In the genomic region with DNA sequence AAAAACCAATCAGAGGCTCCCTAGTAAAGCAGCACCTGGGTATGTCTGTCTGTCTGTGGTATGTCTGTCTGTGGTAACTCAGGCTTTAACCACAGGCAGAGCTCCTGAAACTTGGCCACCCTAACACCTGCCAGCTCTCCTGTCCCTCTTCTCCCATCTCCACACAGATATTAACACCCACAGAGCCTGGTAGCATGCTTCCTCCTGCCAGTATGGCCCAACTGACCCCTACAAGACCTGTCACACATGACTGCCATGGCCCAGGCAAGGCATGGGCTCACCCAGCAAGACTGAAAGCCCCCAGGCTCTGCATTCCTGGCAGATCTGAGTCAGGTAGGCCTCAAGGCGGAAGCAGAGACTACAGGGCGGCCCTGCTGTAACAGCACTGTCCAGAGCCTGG, we compare ENCODE assay signal across 8 mouse cellular contexts. TPM values are rescaled to one million over a fixed set of nuclear protein-coding genes. Genes with fewer than 3 reads are reported as not detected.
DNase-seq lines count a peak whose midpoint lies in the region; ATAC-seq lines count a peak whose summit lies in the region.

No protein-coding gene starts in this region.

- 37% methylated on average over 2 of the region's 2 CpGs for WGBS in lung, embryonic 16.5 days
- WGBS in forebrain, embryonic 12.5 days: 75% methylated on average over 2 of the region's 2 CpGs
- WGBS in limb, embryonic 12.5 days: 60% methylated on average over 2 of the region's 2 CpGs
- WGBS in neural tube, embryonic 15.5 days: 74% methylated on average over 2 of the region's 2 CpGs

- H3K9ac ChIP-seq in lung, embryonic 16.5 days (ENCODE audit: low read length): peak overlapping the region; percentile 92
- H3K9ac ChIP-seq in forebrain, embryonic 12.5 days: peak overlapping the region; percentile 99
- H3K9ac ChIP-seq in limb, embryonic 12.5 days (replicated peaks): peak overlapping the region; percentile 99
- H3K9ac ChIP-seq in neural tube, embryonic 15.5 days (replicated peaks): peak overlapping the region; percentile 100

- no peaks in the 10 kb centered on the region for H3K9me3 ChIP-seq in lung, embryonic 16.5 days (ENCODE audit: control insufficient read depth, low read length)
- no peaks in the 10 kb centered on the region for H3K9me3 ChIP-seq in forebrain, embryonic 12.5 days
- no peaks in the 10 kb centered on the region for H3K9me3 ChIP-seq in limb, embryonic 12.5 days
- no peaks in the 10 kb centered on the region for H3K9me3 ChIP-seq in neural tube, embryonic 15.5 days (replicated peaks)

- H3K36me3 ChIP-seq in lung, embryonic 16.5 days (ENCODE audit: control insufficient read depth, insufficient read depth, low read length): peaks cover 35% of the 10 kb centered on the region
- H3K36me3 ChIP-seq in forebrain, embryonic 12.5 days (replicated peaks): peaks cover 49% of the 10 kb centered on the region
- peaks cover 53% of the 10 kb centered on the region for H3K36me3 ChIP-seq in limb, embryonic 12.5 days
- peaks cover 40% of the 10 kb centered on the region for H3K36me3 ChIP-seq in neural tube, embryonic 15.5 days

- DNase-seq in lung, postnatal 25 days (ENCODE audit: low spot score): no peak
- DNase-seq in layer of hippocampus, adult 18-20 months (ENCODE audit: low spot score in 2 of 2): no peak
- DNase-seq in right cerebral cortex, postnatal 14 days: no peak

- peak overlapping the region; percentile 88 for H3K4me2 ChIP-seq in lung, embryonic 16.5 days (ENCODE audit: low read depth, low read length)
- peak overlapping the region; percentile 84 for H3K4me2 ChIP-seq in forebrain, embryonic 12.5 days
- H3K4me2 ChIP-seq in limb, embryonic 12.5 days: peak overlapping the region; percentile 90
- H3K4me2 ChIP-seq in neural tube, embryonic 15.5 days: peak overlapping the region; percentile 80

- peak overlapping the region; percentile 99 for H3K27ac ChIP-seq in lung, embryonic 16.5 days (ENCODE audit: low read length)
- H3K27ac ChIP-seq in forebrain, embryonic 12.5 days: peak overlapping the region; percentile 99
- H3K27ac ChIP-seq in limb, embryonic 12.5 days: peak overlapping the region; percentile 100
- peak overlapping the region; percentile 98 for H3K27ac ChIP-seq in neural tube, embryonic 15.5 days (replicated peaks)

- H3K4me3 ChIP-seq in lung, embryonic 16.5 days (ENCODE audit: low read length): peak overlapping the region; percentile 88
- peak overlapping the region; percentile 99 for H3K4me3 ChIP-seq in forebrain, embryonic 12.5 days (replicated peaks)
- H3K4me3 ChIP-seq in limb, embryonic 12.5 days (replicated peaks): peak overlapping the region; percentile 100
- peak overlapping the region; percentile 99 for H3K4me3 ChIP-seq in neural tube, embryonic 15.5 days (replicated peaks)

- H3K4me1 ChIP-seq in lung, embryonic 16.5 days (replicated peaks; ENCODE audit: control insufficient read depth, insufficient read depth, low read length): peaks cover 46% of the 10 kb centered on the region
- H3K4me1 ChIP-seq in forebrain, embryonic 12.5 days: peaks cover 38% of the 10 kb centered on the region
- H3K4me1 ChIP-seq in limb, embryonic 12.5 days (replicated peaks): peaks cover 59% of the 10 kb centered on the region
- H3K4me1 ChIP-seq in neural tube, embryonic 15.5 days: peaks cover 67% of the 10 kb centered on the region

- H3K27me3 ChIP-seq in lung, embryonic 16.5 days (ENCODE audit: control insufficient read depth, insufficient read depth, low read depth, low read length): no peaks in the 10 kb centered on the region
- peaks cover 5% of the 10 kb centered on the region; the same call in 1 of the 2 replicates for H3K27me3 ChIP-seq in forebrain, embryonic 12.5 days
- H3K27me3 ChIP-seq in limb, embryonic 12.5 days: no peaks in the 10 kb centered on the region
- no peaks in the 10 kb centered on the region for H3K27me3 ChIP-seq in neural tube, embryonic 15.5 days (replicated peaks)

- no peak for ATAC-seq in lung, embryonic 16.5 days (ENCODE audit: low read depth)
- no peak for ATAC-seq in forebrain, embryonic 12.5 days (ENCODE audit: low FRiP score)
- no peak for ATAC-seq in limb, embryonic 12.5 days (ENCODE audit: insufficient number of reproducible peaks, insufficient read depth, low FRiP score, low TSS enrichment, low read depth)
- no peak for ATAC-seq in neural tube, embryonic 15.5 days (ENCODE audit: low FRiP score)
- ATAC-seq in erythroid progenitor cell, adult 5-6 weeks (replicated peaks; ENCODE audit: low FRiP score, poor library complexity, severe bottlenecking): no peak

RNA-seq across cellular contexts. Expression of a gene that starts 2.3 kb away (rescaled TPM):
- 84.2 and 96.3 TPM in 2 replicates for polyA plus RNA-seq in lung, embryonic 16.5 days (2015; fragmentation: Nextera tagmentation; extraction: Ambion mirVana)
- 121 and 127 TPM in 2 replicates for polyA plus RNA-seq in forebrain, embryonic 12.5 days (2016; fragmentation: Nextera tagmentation; extraction: Ambion mirVana)
- polyA plus RNA-seq in limb, embryonic 12.5 days (2016; fragmentation: Nextera tagmentation; extraction: Ambion mirVana): 115 and 128 TPM in 2 replicates
- 82.1 and 85.4 TPM in 2 replicates for polyA plus RNA-seq in neural tube, embryonic 15.5 days (2015; fragmentation: Nextera tagmentation; extraction: Ambion mirVana)
- 11.3 and 35.3 TPM in 2 replicates for total RNA-seq in erythroid progenitor cell, adult 5-6 weeks (2015; ENCODE audit: low replicate concordance)
- total RNA-seq in erythroid progenitor cell, adult 5-6 weeks (2017; ENCODE audit: low replicate concordance): 14.6 and 16.1 TPM in 2 replicates
- 1 to 10 TPM; 8.3 to 9.8 TPM for total RNA-seq in layer of hippocampus, adult 18-20 months (2021)

RNA-seq across cellular contexts. Expression of a gene that starts 13.4 kb away (rescaled TPM):
- polyA plus RNA-seq in lung, embryonic 16.5 days (2015; fragmentation: Nextera tagmentation; extraction: Ambion mirVana): 20.6 and 22.3 TPM in 2 replicates
- 8.8 and 9.4 TPM in 2 replicates for polyA plus RNA-seq in forebrain, embryonic 12.5 days (2016; fragmentation: Nextera tagmentation; extraction: Ambion mirVana)
- 18.3 and 20.4 TPM in 2 replicates for polyA plus RNA-seq in limb, embryonic 12.5 days (2016; fragmentation: Nextera tagmentation; extraction: Ambion mirVana)
- polyA plus RNA-seq in neural tube, embryonic 15.5 days (2015; fragmentation: Nextera tagmentation; extraction: Ambion mirVana): 7.0 and 9.7 TPM in 2 replicates
- total RNA-seq in erythroid progenitor cell, adult 5-6 weeks (2015; ENCODE audit: low replicate concordance): 43.2 and 79.6 TPM in 2 replicates
- 35.9 and 76.8 TPM in 2 replicates for total RNA-seq in erythroid progenitor cell, adult 5-6 weeks (2017; ENCODE audit: low replicate concordance)
- 1 to 10 TPM; 2.6 to 4.1 TPM for total RNA-seq in layer of hippocampus, adult 18-20 months (2021)

RNA-seq across cellular contexts. Expression of a gene that starts 13.5 kb away (rescaled TPM):
- 24.4 and 25.9 TPM in 2 replicates for polyA plus RNA-seq in lung, embryonic 16.5 days (2015; fragmentation: Nextera tagmentation; extraction: Ambion mirVana)
- 5.5 and 6.9 TPM in 2 replicates for polyA plus RNA-seq in forebrain, embryonic 12.5 days (2016; fragmentation: Nextera tagmentation; extraction: Ambion mirVana)
- polyA plus RNA-seq in limb, embryonic 12.5 days (2016; fragmentation: Nextera tagmentation; extraction: Ambion mirVana): 11.6 and 11.9 TPM in 2 replicates
- 19.3 and 20.0 TPM in 2 replicates for polyA plus RNA-seq in neural tube, embryonic 15.5 days (2015; fragmentation: Nextera tagmentation; extraction: Ambion mirVana)
- total RNA-seq in erythroid progenitor cell, adult 5-6 weeks (2015; ENCODE audit: low replicate concordance): 174 and 194 TPM in 2 replicates
- 107 and 197 TPM in 2 replicates for total RNA-seq in erythroid progenitor cell, adult 5-6 weeks (2017; ENCODE audit: low replicate concordance)
- 10 to 100 TPM; 16.8 to 17.5 TPM for total RNA-seq in layer of hippocampus, adult 18-20 months (2021)

RNA-seq across cellular contexts. Expression of a gene that starts 20.3 kb away (rescaled TPM):
- polyA plus RNA-seq in lung, embryonic 16.5 days (2015; fragmentation: Nextera tagmentation; extraction: Ambion mirVana): 1,346 and 1,426 TPM in 2 replicates
- 931 and 997 TPM in 2 replicates for polyA plus RNA-seq in forebrain, embryonic 12.5 days (2016; fragmentation: Nextera tagmentation; extraction: Ambion mirVana)
- polyA plus RNA-seq in limb, embryonic 12.5 days (2016; fragmentation: Nextera tagmentation; extraction: Ambion mirVana): 1,381 and 1,432 TPM in 2 replicates
- polyA plus RNA-seq in neural tube, embryonic 15.5 days (2015; fragmentation: Nextera tagmentation; extraction: Ambion mirVana): 774 and 869 TPM in 2 replicates
- 1,034 and 1,190 TPM in 2 replicates for total RNA-seq in erythroid progenitor cell, adult 5-6 weeks (2015; ENCODE audit: low replicate concordance)
- 811 and 1,012 TPM in 2 replicates for total RNA-seq in erythroid progenitor cell, adult 5-6 weeks (2017; ENCODE audit: low replicate concordance)
- total RNA-seq in layer of hippocampus, adult 18-20 months (2021): 100 to 1,000 TPM; 770 to 803 TPM

RNA-seq across cellular contexts. Expression of a gene that starts 25.2 kb away (rescaled TPM):
- polyA plus RNA-seq in lung, embryonic 16.5 days (2015; fragmentation: Nextera tagmentation; extraction: Ambion mirVana): 117 and 129 TPM in 2 replicates
- polyA plus RNA-seq in forebrain, embryonic 12.5 days (2016; fragmentation: Nextera tagmentation; extraction: Ambion mirVana): 44.5 and 49.8 TPM in 2 replicates
- 149 and 157 TPM in 2 replicates for polyA plus RNA-seq in limb, embryonic 12.5 days (2016; fragmentation: Nextera tagmentation; extraction: Ambion mirVana)
- 66.1 and 71.0 TPM in 2 replicates for polyA plus RNA-seq in neural tube, embryonic 15.5 days (2015; fragmentation: Nextera tagmentation; extraction: Ambion mirVana)
- total RNA-seq in erythroid progenitor cell, adult 5-6 weeks (2015; ENCODE audit: low replicate concordance): 2.9 TPM in 1 of 2 replicates, not detected in the other
- total RNA-seq in erythroid progenitor cell, adult 5-6 weeks (2017; ENCODE audit: low replicate concordance): 2.6 and 7.1 TPM in 2 replicates
- 10 to 100 TPM; 22.5 to 25.8 TPM for total RNA-seq in layer of hippocampus, adult 18-20 months (2021)
